Mouse (Mus musculus) CD4-positive helper T cell, adult 2 months (primary cell): ENCODE results near the gene Wbp4.
"Not testable (repeated sequence)": the region's sequence is repeated elsewhere in the genome, so short reads cannot be mapped to it uniquely, and the experiment has no call there.

Experiments
- DNase-seq: peaks from one replicate; pipeline ENCODE4 v3.0.0-alpha.2; 2012; ENCODE audit warnings: low read depth, missing footprints, low spot score

The Wbp4 gene

GRCm38 (mm10) chr14:79460401-79460800 lies 20.9 kb downstream of the Wbp4 start:
- no peak for DNase-seq

GRCm38 (mm10) chr14:79452591-79452934 lies 28.8 kb downstream of the Wbp4 start:
- not testable (repeated sequence) for DNase-seq

- peak; percentile 88 for DNase-seq
These were observed 29.4 kb downstream of the Wbp4 start, which contains the start of gene Kbtbd6 for GRCm38 (mm10) chr14:79451681-79452590. Kbtbd6 (plus strand) TSS chr14:79451835.

- DNase-seq, result no peak
These were observed 36.2 kb downstream of the Wbp4 start for GRCm38 (mm10) chr14:79445055-79445620.

- no peak for DNase-seq
These were observed 36.7 kb downstream of the Wbp4 start for GRCm38 (mm10) chr14:79444601-79445000.

GRCm38 (mm10) chr14:79441441-79441840 lies 39.9 kb downstream of the Wbp4 start:
- DNase-seq, result no peak

- no peak for DNase-seq
These were observed 40.7 kb downstream of the Wbp4 start for GRCm38 (mm10) chr14:79440655-79441054.

GRCm38 (mm10) chr14:79434068-79434467 lies 47.3 kb downstream of the Wbp4 start:
- DNase-seq, result no peak

- not testable (repeated sequence) for DNase-seq
These were observed 54.5 kb downstream of the Wbp4 start for GRCm38 (mm10) chr14:79426730-79427365.

GRCm38 (mm10) chr14:79425979-79426729 lies 55.2 kb downstream of the Wbp4 start, which contains the start of gene Kbtbd7:
Kbtbd7 (plus strand) TSS chr14:79426511.
- DNase-seq, result peak; percentile 98

GRCm38 (mm10) chr14:79420083-79420685 lies 61.1 kb downstream of the Wbp4 start:
- DNase-seq, result no peak

GRCm38 (mm10) chr14:79413121-79413520 lies 68.2 kb downstream of the Wbp4 start:
- no peak for DNase-seq

GRCm38 (mm10) chr14:79410662-79411061 lies 70.7 kb downstream of the Wbp4 start:
- DNase-seq, result no peak
